Mouse (Mus musculus): Measurements from ENCODE around the gene Cpm. TPM values are rescaled to one million over a fixed set of nuclear protein-coding genes. Genes with fewer than 3 reads are reported as not detected.

Gene Cpm
- total and polyA plus RNA-seq, 3 experiments, result 0.27 TPM; not detected in 2

DNA sequence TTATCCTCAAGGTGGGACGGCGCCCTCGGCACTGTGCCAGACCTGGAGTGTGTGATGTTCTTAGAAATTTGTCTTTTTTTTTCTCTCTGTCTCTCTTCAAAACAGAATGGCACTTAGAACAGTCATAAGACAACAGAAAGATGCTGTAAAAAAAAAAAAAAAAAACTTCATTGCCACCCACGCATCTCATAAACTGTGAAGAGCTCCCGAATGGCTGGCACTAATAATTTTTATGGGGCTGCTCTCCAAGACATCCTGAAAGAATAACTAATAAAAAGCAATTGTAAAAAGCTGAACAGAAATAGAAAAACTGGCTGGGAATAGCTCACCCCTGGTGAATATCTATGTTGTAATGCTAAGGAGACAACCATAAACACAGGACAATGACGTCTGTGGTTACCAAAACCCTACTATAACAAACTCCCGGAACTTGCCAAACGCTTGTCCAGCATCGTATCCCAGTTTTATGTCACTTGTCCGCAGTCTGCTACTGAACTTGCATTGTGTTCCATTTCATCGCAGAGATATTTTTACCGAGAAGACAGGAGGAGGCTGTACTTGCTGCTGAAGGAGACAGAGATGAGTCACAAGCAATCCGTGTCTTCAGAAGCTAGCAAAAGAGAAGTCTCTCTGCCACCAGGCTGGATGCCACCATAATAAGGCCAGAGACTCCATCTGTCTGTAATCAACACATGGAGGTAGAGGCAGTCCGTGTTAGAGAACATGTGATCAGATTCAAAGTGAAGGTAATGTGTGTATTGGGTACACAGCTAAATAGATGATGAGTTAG, 25.3 kb upstream of the Cpm start:
- no peak overlapping the region for H3K4me3 ChIP-seq (ENCODE audit: low read depth, low read length)
- TF ChIP-seq POLR2AphosphoS5 (IDR thresholded peaks at IDR 0.05; ENCODE audit: insufficient replicate concordance, low read depth, low read length) (no peak), TAL1 (conservative IDR thresholded peaks at IDR 0.05; ENCODE audit: low read depth, low read length) (no peak), GATA2 (IDR thresholded peaks at IDR 0.05; ENCODE audit: borderline replicate concordance, low read depth, low read length) (no peak), GATA1 (IDR thresholded peaks at IDR 0.05; ENCODE audit: borderline replicate concordance, low read length) (no peak), CTCF (IDR thresholded peaks at IDR 0.05; ENCODE audit: low read depth, low read length) (no peak)

GRCm38 (mm10) chr10:117604624-117605282, 24.5 kb upstream of the Cpm start:
- Histone ChIP-seq H3K36me3 (replicated peaks) (no peaks in the 10 kb centered on the region), H3K4me1 (ENCODE audit: insufficient read depth, low read depth, low read length) (no peaks in the 10 kb centered on the region), H3K9me3 (replicated peaks) (no peaks in the 10 kb centered on the region), H3K4me3 (ENCODE audit: low read depth, low read length) (no peak overlapping the region), H3K27me3 (ENCODE audit: insufficient read depth, low read length) (peaks cover 4% of the 10 kb centered on the region; the same call in 1 of the 2 replicates)
- no peak for ATAC-seq (ENCODE audit: extremely low read depth, insufficient number of reproducible peaks, low FRiP score, poor library complexity, severe bottlenecking)
- DNase-seq (ENCODE audit: low spot score), result no peak
- TF ChIP-seq TAL1 (conservative IDR thresholded peaks at IDR 0.05; ENCODE audit: low read depth, low read length), result no peak
- no peak for TF ChIP-seq POLR2AphosphoS5 (IDR thresholded peaks at IDR 0.05; ENCODE audit: insufficient replicate concordance, low read depth, low read length)

More for the DNA sequence above, 25.3 kb upstream of the Cpm start:
- no peak for ATAC-seq (ENCODE audit: extremely low read depth, insufficient number of reproducible peaks, low FRiP score, poor library complexity, severe bottlenecking)
- no peaks in the 10 kb centered on the region for H3K36me3 ChIP-seq (replicated peaks)
- peaks cover 4% of the 10 kb centered on the region; the same call in 1 of the 2 replicates for H3K27me3 ChIP-seq (ENCODE audit: insufficient read depth, low read length)
- H3K9me3 ChIP-seq (replicated peaks), result no peaks in the 10 kb centered on the region
- DNase-seq (ENCODE audit: low spot score), result no peak
- no peaks in the 10 kb centered on the region for H3K4me1 ChIP-seq (ENCODE audit: insufficient read depth, low read depth, low read length)

DNA sequence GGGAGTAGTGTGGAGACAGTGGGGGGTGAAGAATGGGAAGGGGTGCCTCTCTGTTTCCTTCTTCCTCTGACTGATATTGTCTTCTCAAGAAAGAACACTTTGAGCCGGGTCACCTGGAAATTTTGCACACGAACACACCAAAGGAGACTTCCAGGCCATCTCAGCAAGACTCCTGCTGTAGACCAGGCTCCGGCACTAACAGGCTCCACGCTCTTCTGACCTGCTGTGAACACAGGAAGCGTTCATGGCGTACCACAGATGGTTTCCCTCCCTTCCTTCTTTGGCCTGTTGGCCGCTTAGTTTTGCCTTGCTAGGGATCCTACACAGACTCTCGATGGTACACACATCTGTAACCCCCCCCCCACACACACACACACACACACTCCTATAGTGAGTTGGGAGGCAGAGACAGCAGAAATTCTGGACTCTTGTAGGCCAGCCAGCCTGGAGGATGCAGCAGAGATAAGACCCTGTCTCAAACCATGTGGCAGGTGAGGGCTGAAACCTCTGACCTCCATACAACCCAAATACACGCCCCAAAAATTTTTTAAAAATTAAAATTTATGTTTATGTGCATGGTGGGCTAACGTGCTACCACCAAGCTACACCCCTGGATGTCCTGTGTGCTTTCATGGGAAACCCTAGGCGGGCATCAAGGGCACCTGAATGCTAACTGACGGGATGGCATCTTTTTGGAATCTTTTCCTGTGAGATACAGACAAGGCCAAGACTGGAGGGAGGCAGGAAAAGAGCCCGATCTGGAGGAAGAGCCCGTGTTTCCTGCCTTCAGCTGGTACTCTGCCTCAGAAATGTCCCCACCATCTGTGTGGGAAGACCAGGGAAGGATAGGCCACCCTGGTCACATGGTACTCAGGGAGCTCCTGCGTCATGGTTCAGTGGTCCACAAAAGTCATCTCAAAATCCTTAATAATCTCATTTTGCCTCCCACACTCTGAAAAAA, 23.7 kb upstream of the Cpm start:
- H3K9me3 ChIP-seq (replicated peaks), result no peaks in the 10 kb centered on the region
- H3K36me3 ChIP-seq (replicated peaks), result no peaks in the 10 kb centered on the region
- DNase-seq (ENCODE audit: low spot score) (no peak), ATAC-seq (ENCODE audit: extremely low read depth, insufficient number of reproducible peaks, low FRiP score, poor library complexity, severe bottlenecking) (no peak)
- peaks cover 4% of the 10 kb centered on the region; the same call in 1 of the 2 replicates for H3K27me3 ChIP-seq (ENCODE audit: insufficient read depth, low read length)
- H3K4me1 ChIP-seq (ENCODE audit: insufficient read depth, low read depth, low read length), result no peaks in the 10 kb centered on the region
- H3K4me3 ChIP-seq (ENCODE audit: low read depth, low read length), result no peak overlapping the region
- TF ChIP-seq POLR2AphosphoS5 (IDR thresholded peaks at IDR 0.05; ENCODE audit: insufficient replicate concordance, low read depth, low read length) (no peak), TAL1 (conservative IDR thresholded peaks at IDR 0.05; ENCODE audit: low read depth, low read length) (no peak), GATA1 (IDR thresholded peaks at IDR 0.05; ENCODE audit: borderline replicate concordance, low read length) (no peak)

DNA sequence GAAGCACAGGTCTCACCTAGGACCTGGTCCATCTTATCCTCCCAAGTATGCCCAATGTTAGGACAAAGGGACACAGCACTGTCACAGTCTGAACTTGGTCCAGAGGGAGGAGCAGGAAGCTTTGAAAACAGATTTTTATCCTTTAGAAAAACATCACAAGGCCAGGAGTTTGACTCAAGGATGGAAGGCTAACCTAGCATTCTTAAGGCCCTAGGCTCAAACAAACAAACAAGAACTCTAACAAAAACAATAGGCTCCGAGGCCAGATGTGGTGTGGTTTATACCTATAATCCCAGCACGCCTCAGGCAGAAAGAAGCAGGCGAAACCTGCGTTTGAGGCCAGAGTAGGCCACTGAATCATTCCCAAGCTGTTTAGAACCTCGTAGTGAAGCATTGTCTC, 22.9 kb upstream of the Cpm start:
- H3K4me3 ChIP-seq (ENCODE audit: low read depth, low read length), result no peak overlapping the region
- TF ChIP-seq POLR2AphosphoS5 (IDR thresholded peaks at IDR 0.05; ENCODE audit: insufficient replicate concordance, low read depth, low read length), result no peak
- TF ChIP-seq GATA2 (IDR thresholded peaks at IDR 0.05; ENCODE audit: borderline replicate concordance, low read depth, low read length), result no peak
- TF ChIP-seq GATA1 (IDR thresholded peaks at IDR 0.05; ENCODE audit: borderline replicate concordance, low read length), result no peak
- no peak for TF ChIP-seq TAL1 (conservative IDR thresholded peaks at IDR 0.05; ENCODE audit: low read depth, low read length)
- TF ChIP-seq CTCF (IDR thresholded peaks at IDR 0.05; ENCODE audit: low read depth, low read length), result no peak
- DNase-seq (ENCODE audit: low spot score), result no peak
- H3K36me3 ChIP-seq (replicated peaks), result no peaks in the 10 kb centered on the region
- ATAC-seq (ENCODE audit: extremely low read depth, insufficient number of reproducible peaks, low FRiP score, poor library complexity, severe bottlenecking), result no peak
- H3K27me3 ChIP-seq (ENCODE audit: insufficient read depth, low read length), result peaks cover 4% of the 10 kb centered on the region; the same call in 1 of the 2 replicates
- no peaks in the 10 kb centered on the region for H3K9me3 ChIP-seq (replicated peaks)
- no peaks in the 10 kb centered on the region for H3K4me1 ChIP-seq (ENCODE audit: insufficient read depth, low read depth, low read length)

DNA sequence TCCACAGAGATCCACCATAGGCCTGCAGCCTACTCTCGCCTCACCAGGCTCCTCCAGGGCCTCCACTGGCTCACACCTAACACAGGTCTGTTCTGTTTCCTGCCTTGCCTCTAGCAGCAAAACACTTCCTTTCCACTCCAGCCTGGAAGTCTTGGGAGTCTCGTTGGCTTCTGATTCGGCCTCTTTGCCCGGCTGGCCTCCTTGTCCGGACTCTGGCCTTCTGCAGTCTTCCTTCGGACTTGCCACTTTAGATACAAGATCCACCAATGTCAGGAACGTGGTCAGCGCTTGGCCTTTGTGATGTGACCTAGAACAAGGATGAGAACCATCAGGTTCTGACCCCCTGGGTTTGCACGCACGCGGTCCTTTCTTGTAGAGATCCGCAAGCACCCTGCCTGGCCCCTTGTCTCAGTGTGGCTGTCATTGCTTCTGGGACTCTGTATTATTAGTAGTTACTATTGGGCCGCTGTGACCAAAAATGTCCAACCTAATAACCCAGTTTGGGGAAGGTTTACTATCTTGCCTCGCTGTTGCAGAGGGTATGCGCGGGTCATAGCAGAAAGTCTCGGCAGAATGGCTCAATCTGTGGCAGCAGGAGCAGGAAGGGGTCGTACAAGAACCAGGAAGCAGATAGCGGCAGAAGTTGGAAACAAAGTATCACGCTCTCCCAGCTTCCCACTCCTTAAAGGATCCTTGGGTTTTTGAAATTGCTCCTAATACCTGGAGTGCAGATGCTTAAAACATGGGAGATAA, 22.1 kb upstream of the Cpm start:
- Histone ChIP-seq H3K27me3 (ENCODE audit: insufficient read depth, low read length) (peaks cover 4% of the 10 kb centered on the region; the same call in 1 of the 2 replicates), H3K4me1 (ENCODE audit: insufficient read depth, low read depth, low read length) (no peaks in the 10 kb centered on the region), H3K36me3 (replicated peaks) (no peaks in the 10 kb centered on the region), H3K9me3 (replicated peaks) (no peaks in the 10 kb centered on the region), H3K4me3 (ENCODE audit: low read depth, low read length) (no peak overlapping the region)
- ATAC-seq (ENCODE audit: extremely low read depth, insufficient number of reproducible peaks, low FRiP score, poor library complexity, severe bottlenecking) (no peak), DNase-seq (ENCODE audit: low spot score) (no peak)
- TF ChIP-seq GATA1 (IDR thresholded peaks at IDR 0.05; ENCODE audit: borderline replicate concordance, low read length) (no peak), POLR2AphosphoS5 (IDR thresholded peaks at IDR 0.05; ENCODE audit: insufficient replicate concordance, low read depth, low read length) (no peak), GATA2 (IDR thresholded peaks at IDR 0.05; ENCODE audit: borderline replicate concordance, low read depth, low read length) (no peak), CTCF (IDR thresholded peaks at IDR 0.05; ENCODE audit: low read depth, low read length) (no peak), TAL1 (conservative IDR thresholded peaks at IDR 0.05; ENCODE audit: low read depth, low read length) (no peak)
